26 mouse cellular contexts compared by ENCODE assay signal in genomic region chr19:18593722-18594121, GRCm38 (mm10). TPM values are rescaled to one million over a fixed set of nuclear protein-coding genes. Genes with fewer than 3 reads are reported as not detected.
DNase-seq lines count a peak whose midpoint lies in the region; ATAC-seq and TF ChIP-seq lines count a peak whose summit lies in the region.
"Had no signal": no experiment of that assay in that cellular context is flagged by ENCODE, and none has a peak within 500 bp of the region (broad histone marks: within the 10 kb centered on the region; RNA-seq: fewer than 3 reads in every experiment).

No protein-coding gene starts in this region.

- H3K4me1 ChIP-seq in hindbrain, embryonic 16.5 days (ENCODE audit: control insufficient read depth, insufficient read depth, low read depth, low read length), result no peaks in the 10 kb centered on the region; the same call in 1 of the 2 replicates
- H3K4me1 ChIP-seq in hindbrain, embryonic 14.5 days (replicated peaks; ENCODE audit: control insufficient read depth, insufficient read depth, low read length), result 0 out of 2 replicates have a peak, but pooled peaks cover 4% of the 10 kb centered on the region
- peaks cover 15% of the 10 kb centered on the region for H3K4me1 ChIP-seq in kidney, postnatal 0 days (replicated peaks; ENCODE audit: insufficient read depth, low read length)
- H3K4me1 ChIP-seq: forebrain, embryonic 15.5 days; stomach, embryonic 15.5 days had no signal

- TF ChIP-seq CTCF in kidney, postnatal 0 days (IDR thresholded peaks at IDR 0.05; ENCODE audit: low read depth), result no peak

- ATAC-seq in hindbrain, embryonic 16.5 days, result peak; percentile 64; the same call in 1 of the 2 replicates
- no peak for ATAC-seq in hindbrain, embryonic 14.5 days (ENCODE audit: low FRiP score)
- no peak for ATAC-seq in kidney, postnatal 0 days (replicated peaks; ENCODE audit: low FRiP score, low read depth)
- ATAC-seq: activated CD4-positive, CD25-positive, alpha-beta regulatory T cell, adult 4 months; forebrain, embryonic 15.5 days had no signal

- no peaks in the 10 kb centered on the region for H3K36me3 ChIP-seq in hindbrain, embryonic 16.5 days (ENCODE audit: control insufficient read depth, insufficient read depth, low read length)
- no peaks in the 10 kb centered on the region for H3K36me3 ChIP-seq in hindbrain, embryonic 14.5 days (replicated peaks; ENCODE audit: control insufficient read depth, insufficient read depth)
- H3K36me3 ChIP-seq in kidney, postnatal 0 days (ENCODE audit: insufficient read depth, low read length), result peaks cover 4% of the 10 kb centered on the region; the same call in 1 of the 2 replicates
- H3K36me3 ChIP-seq: embryonic facial prominence, embryonic 13.5 days; forebrain, embryonic 15.5 days; hindbrain, embryonic 10.5 days; limb, embryonic 10.5 days; neural tube, embryonic 15.5 days; stomach, embryonic 15.5 days had no signal

- H3K27ac ChIP-seq in hindbrain, embryonic 16.5 days (ENCODE audit: low read depth, low read length), result no peak overlapping the region
- H3K27ac ChIP-seq in hindbrain, embryonic 14.5 days, result no peak overlapping the region
- no peak overlapping the region for H3K27ac ChIP-seq in kidney, postnatal 0 days
- H3K27ac ChIP-seq: embryonic facial prominence, embryonic 13.5 days; forebrain, embryonic 15.5 days; hindbrain, embryonic 10.5 days; limb, embryonic 10.5 days; macrophage; neural tube, embryonic 15.5 days; stomach, embryonic 15.5 days had no signal

- H3K4me2 ChIP-seq in hindbrain, embryonic 16.5 days (ENCODE audit: low read length), result no peak overlapping the region
- no peak overlapping the region for H3K4me2 ChIP-seq in hindbrain, embryonic 14.5 days (replicated peaks)
- H3K4me2 ChIP-seq in kidney, postnatal 0 days (ENCODE audit: low read length), result no peak overlapping the region
- H3K4me2 ChIP-seq: embryonic facial prominence, embryonic 13.5 days; forebrain, embryonic 15.5 days; neural tube, embryonic 15.5 days; stomach, embryonic 15.5 days had no signal

- no peak overlapping the region for H3K9ac ChIP-seq in hindbrain, embryonic 16.5 days (ENCODE audit: low read depth, low read length)
- H3K9ac ChIP-seq in hindbrain, embryonic 14.5 days, result no peak overlapping the region
- no peak overlapping the region for H3K9ac ChIP-seq in kidney, postnatal 0 days (ENCODE audit: low read depth, low read length)
- H3K9ac ChIP-seq: forebrain, embryonic 15.5 days; neural tube, embryonic 15.5 days; stomach, embryonic 15.5 days had no signal

- no peaks in the 10 kb centered on the region for H3K9me3 ChIP-seq in hindbrain, embryonic 16.5 days (ENCODE audit: control insufficient read depth, low read length)
- no peaks in the 10 kb centered on the region for H3K9me3 ChIP-seq in hindbrain, embryonic 14.5 days (ENCODE audit: control insufficient read depth, low read length)
- H3K9me3 ChIP-seq in kidney, postnatal 0 days (replicated peaks; ENCODE audit: low read length), result no peaks in the 10 kb centered on the region
- H3K9me3 ChIP-seq: embryonic facial prominence, embryonic 13.5 days; forebrain, embryonic 15.5 days; G1E; hindbrain, embryonic 10.5 days; limb, embryonic 10.5 days; neural tube, embryonic 15.5 days; stomach, embryonic 15.5 days had no signal

- H3K4me3 ChIP-seq in hindbrain, embryonic 16.5 days (ENCODE audit: low read length), result no peak overlapping the region
- no peak overlapping the region for H3K4me3 ChIP-seq in hindbrain, embryonic 14.5 days (replicated peaks; ENCODE audit: low read length)
- H3K4me3 ChIP-seq in kidney, postnatal 0 days (replicated peaks; ENCODE audit: low read depth, low read length), result no peak overlapping the region
- H3K4me3 ChIP-seq: embryonic facial prominence, embryonic 13.5 days; forebrain, embryonic 15.5 days; hindbrain, embryonic 10.5 days; limb, embryonic 10.5 days; myocyte; neural tube, embryonic 15.5 days; stomach, embryonic 15.5 days had no signal

- H3K27me3 ChIP-seq in hindbrain, embryonic 16.5 days (replicated peaks; ENCODE audit: control insufficient read depth, insufficient read depth, low read length), result no peaks in the 10 kb centered on the region
- no peaks in the 10 kb centered on the region for H3K27me3 ChIP-seq in hindbrain, embryonic 14.5 days (ENCODE audit: control insufficient read depth, insufficient read depth, low read length)
- no peaks in the 10 kb centered on the region for H3K27me3 ChIP-seq in kidney, postnatal 0 days (ENCODE audit: insufficient read depth, low read length)
- H3K27me3 ChIP-seq: embryonic facial prominence, embryonic 13.5 days; forebrain, embryonic 15.5 days; neural tube, embryonic 15.5 days; stomach, embryonic 15.5 days had no signal

- WGBS in hindbrain, embryonic 16.5 days, result 78% methylated on average over 10 of the region's 10 CpGs
- WGBS in hindbrain, embryonic 14.5 days, result 83% methylated on average over 10 of the region's 10 CpGs
- WGBS in kidney, postnatal 0 days, result 62% methylated on average over 10 of the region's 10 CpGs

- DNase-seq in hindbrain, embryonic 14.5 days (ENCODE audit: low spot score), result no peak
- DNase-seq in layer of hippocampus, adult 18-20 months (ENCODE audit: low spot score in 2 of 2), result peak; percentile 19 to 62
- no peak for DNase-seq in layer of hippocampus, postnatal 10 days (ENCODE audit: low spot score in 2 of 2)
- peak; percentile 54 for DNase-seq in kidney, postnatal 0 days (ENCODE audit: low spot score)
- peak; percentile 16 to 37 for DNase-seq in layer of hippocampus, adult 8-10 months (ENCODE audit: low spot score in 2 of 2)
- no peak for DNase-seq in urinary bladder, postnatal 36 days (ENCODE audit: low spot score in 2 of 2)
- no peak for DNase-seq in adrenal gland, postnatal 25 days
- DNase-seq: adrenal gland, postnatal 10 days; cerebellum, postnatal 14 days; gastrocnemius, postnatal 25 days; lung, adult 2 months; midbrain, embryonic 14.5 days; right cerebral cortex, postnatal 25 days; thymus, adult 18-20 months; thymus, postnatal 4 days had no signal

RNA-seq across cellular contexts. Expression of gene Ostf1, which starts 37.9 kb away (rescaled TPM):
- polyA plus RNA-seq in hindbrain, embryonic 16.5 days (2015; fragmentation: Nextera tagmentation; extraction: Ambion mirVana), result 59.1 and 60.9 TPM in 2 replicates
- polyA plus RNA-seq in hindbrain, embryonic 14.5 days (2014; fragmentation: Nextera tagmentation; extraction: Ambion mirVana), result 51.8 and 54.3 TPM in 2 replicates
- total RNA-seq in layer of hippocampus, adult 18-20 months (2021), result 10 to 100 TPM; 25.0 to 27.0 TPM
- total RNA-seq in layer of hippocampus, postnatal 10 days (2021), result 10 to 100 TPM; 30.6 to 38.2 TPM
- polyA plus RNA-seq in kidney, postnatal 0 days (2015; fragmentation: Nextera tagmentation; extraction: Ambion mirVana), result 190 and 191 TPM in 2 replicates
- total RNA-seq in layer of hippocampus, adult 8-10 months (2022), result 10 to 100 TPM; 23.5 to 35.8 (median 27.8) TPM
- total RNA-seq in adrenal gland, postnatal 25 days (2021), result 114 and 125 TPM in 2 replicates

RNA-seq across cellular contexts. Expression of gene Nmrk1, which starts 38.0 kb away (rescaled TPM):
- 10.1 and 11.1 TPM in 2 replicates for polyA plus RNA-seq in hindbrain, embryonic 16.5 days (2015; fragmentation: Nextera tagmentation; extraction: Ambion mirVana)
- polyA plus RNA-seq in hindbrain, embryonic 14.5 days (2014; fragmentation: Nextera tagmentation; extraction: Ambion mirVana), result 6.2 and 6.6 TPM in 2 replicates
- total RNA-seq in layer of hippocampus, adult 18-20 months (2021), result 1 to 10 TPM; 8.7 to 9.3 TPM
- total RNA-seq in layer of hippocampus, postnatal 10 days (2021), result 1 to 10 TPM; 7.4 to 8.0 TPM
- polyA plus RNA-seq in kidney, postnatal 0 days (2015; fragmentation: Nextera tagmentation; extraction: Ambion mirVana), result 20.6 and 24.7 TPM in 2 replicates
- 10 to 100 TPM in 3 of 4 experiments, 1 to 10 TPM in 1; 8.0 to 11.0 (median 10.7) TPM for total RNA-seq in layer of hippocampus, adult 8-10 months (2022)
- total RNA-seq in adrenal gland, postnatal 25 days (2021), result 11.8 and 12.5 TPM in 2 replicates

Comparison
In these comparisons a context has a peak if more than half of its experiments do, and no peak if none do; other contexts are left out.
1. DNase-seq: peak in layer of hippocampus, adult 18-20 months (2 of 2), kidney, postnatal 0 days (single experiment) and layer of hippocampus, adult 8-10 months (2 of 2); none in hindbrain, embryonic 14.5 days (single experiment), layer of hippocampus, postnatal 10 days (0 of 2), urinary bladder, postnatal 36 days (0 of 2) and adrenal gland, postnatal 25 days (single experiment).